Mouse (Mus musculus) midbrain, embryonic 13.5 days (tissue): Measurements from ENCODE around the gene Sec31b. TPM values are rescaled to one million over a fixed set of nuclear protein-coding genes. Genes with fewer than 3 reads are reported as not detected.
A peak's percentile ranks its signal among the peaks of the same experiment; 100 is the strongest.

Source experiments
- ATAC-seq: fragments of 200-750 bp; cut with Nextera tagmentation; 2 replicates; pipeline ENCODE4 v1.8.0; 2017; ENCODE audit warnings: mild to moderate bottlenecking, moderate TSS enrichment, moderate library complexity
- H3K27ac ChIP-seq: fragments of 300-500 bp; sonication (generic); 2 replicates; pipeline ENCODE4 v1.5.1; 2015; ENCODE audit warnings: inconsistent platforms, mild to moderate bottlenecking, moderate library complexity
- H3K27me3 ChIP-seq: fragments of 300-500 bp; sonication (generic); 2 replicates; pipeline ENCODE4 v1.6.1; 2015; ENCODE audit warnings: mild to moderate bottlenecking, inconsistent platforms
- H3K36me3 ChIP-seq: fragments of 300-500 bp; sonication (generic); 2 replicates; pipeline ENCODE4 v1.6.1; 2015; ENCODE audit warnings: mild to moderate bottlenecking, inconsistent platforms
- H3K4me1 ChIP-seq: fragments of 300-500 bp; sonication (generic); replicated peaks from 2 replicates; pipeline ENCODE4 v1.6.1; 2015; ENCODE audit warnings: inconsistent platforms
- H3K4me2 ChIP-seq: fragments of 300-500 bp; sonication (generic); replicated peaks from 2 replicates; pipeline ENCODE4 v1.6.1; 2015; ENCODE audit warnings: moderate library complexity, mild to moderate bottlenecking, inconsistent platforms
- H3K4me3 ChIP-seq: fragments of 300-500 bp; sonication (generic); replicated peaks from 2 replicates; pipeline ENCODE4 v1.5.1; 2015; ENCODE audit warnings: mild to moderate bottlenecking, inconsistent platforms
- H3K9ac ChIP-seq: fragments of 300-500 bp; sonication (generic); replicated peaks from 2 replicates; pipeline ENCODE4 v1.6.1; 2015; ENCODE audit warnings: mild to moderate bottlenecking, inconsistent platforms
- H3K9me3 ChIP-seq: fragments of 300-500 bp; sonication (generic); 2 replicates; pipeline ENCODE4 v1.6.1; 2016; ENCODE audit warnings: mild to moderate bottlenecking, inconsistent platforms
- WGBS: fragments of 180-500 bp; shearing (Covaris S2); methylation state at CpG from one replicate; pipeline ENCODE4 v1.1.7; 2015; 5-methylcytosine and 5-hydroxymethylcytosine counted together
- polyA plus RNA-seq: library from polyadenylated mRNA; unstranded; fragments of >200 nt; fragmentation: Nextera tagmentation; extraction: Ambion mirVana; gene quantifications from 2 replicates; pipeline ENCODE4 v1.2.1, GENCODE M21; 2015

The Sec31b gene
- polyA plus RNA-seq, 1 experiment from 2014 or later, result 0.17 TPM

- H3K36me3 ChIP-seq, result peaks cover 31% of the 10 kb centered on the region
- H3K4me1 ChIP-seq, result peaks cover 26% of the 10 kb centered on the region
- no peaks in the 10 kb centered on the region for H3K9me3 ChIP-seq
- H3K27me3 ChIP-seq, result peaks cover 15% of the 10 kb centered on the region
- under 1% methylated on average over 33 of the region's 33 CpGs for WGBS
- H3K9ac ChIP-seq, result peak within 1 kb of the TSS; percentile 82
- peak within 1 kb of the TSS; percentile 84 for H3K27ac ChIP-seq
- H3K4me2 ChIP-seq, result peak within 1 kb of the TSS; percentile 82
- ATAC-seq, result peak; percentile 99
- H3K4me3 ChIP-seq, result peak within 1 kb of the TSS; percentile 79
These were observed 17.1 kb upstream of the Sec31b start, which contains the start of gene Hif1an for GRCm38 (mm10) chr19:44562652-44563206. Gene Hif1an (plus strand): TSS chr19:44562850.

GRCm38 (mm10) chr19:44554861-44555590 lies 9.4 kb upstream of the Sec31b start, which contains the start of gene Ndufb8:
Gene Ndufb8 (minus strand): TSS chr19:44555440.
- peak within 1 kb of the TSS; percentile 64 for H3K27ac ChIP-seq
- H3K9me3 ChIP-seq, result no peaks in the 10 kb centered on the region
- H3K4me2 ChIP-seq, result peak within 1 kb of the TSS; percentile 97
- under 1% methylated on average over 50 of the region's 50 CpGs for WGBS
- H3K9ac ChIP-seq, result peak within 1 kb of the TSS; percentile 92
- H3K4me1 ChIP-seq, result peaks cover 16% of the 10 kb centered on the region
- ATAC-seq, result peak; percentile 91
- peak within 1 kb of the TSS; percentile 87 for H3K4me3 ChIP-seq
- peaks cover 13% of the 10 kb centered on the region for H3K27me3 ChIP-seq
- H3K36me3 ChIP-seq, result peaks cover 35% of the 10 kb centered on the region

- Histone ChIP-seq H3K27me3 (peaks cover 13% of the 10 kb centered on the region), H3K9me3 (no peaks in the 10 kb centered on the region), H3K9ac (peak overlapping the region; percentile 92), H3K4me1 (peaks cover 16% of the 10 kb centered on the region), H3K4me2 (peak overlapping the region; percentile 97), H3K36me3 (peaks cover 41% of the 10 kb centered on the region), H3K4me3 (peak overlapping the region; percentile 87), H3K27ac (0 out of 2 replicates have a peak overlapping the region, but pooled peaks have one; percentile 64)
- ATAC-seq, result no peak; the same call in 1 of the 2 replicates
- 4% methylated on average over 8 of the region's 8 CpGs for WGBS
These were observed 8.8 kb upstream of the Sec31b start for GRCm38 (mm10) chr19:44554490-44554860.

- Histone ChIP-seq H3K4me3 (no peak overlapping the region; the same call in 1 of the 2 replicates), H3K36me3 (peaks cover 53% of the 10 kb centered on the region), H3K27ac (no peak overlapping the region)
These were observed 7.6 kb upstream of the Sec31b start for GRCm38 (mm10) chr19:44553286-44553685.

GRCm38 (mm10) chr19:44552731-44553130 lies 7.1 kb upstream of the Sec31b start, which contains the start of gene Gm20538:
Gene Gm20538 (minus strand): TSS chr19:44552831.
- ATAC-seq, result no peak
- Histone ChIP-seq H3K27ac (no peak within 1 kb of the TSS), H3K9ac (no peak within 1 kb of the TSS), H3K9me3 (no peaks in the 10 kb centered on the region), H3K36me3 (peaks cover 58% of the 10 kb centered on the region), H3K4me2 (peak within 1 kb of the TSS; percentile 97; the same call in 1 of the 2 replicates), H3K4me3 (no peak within 1 kb of the TSS; the same call in 1 of the 2 replicates), H3K27me3 (peaks cover 2% of the 10 kb centered on the region; the same call in 1 of the 2 replicates), H3K4me1 (peaks cover 16% of the 10 kb centered on the region)
- WGBS, result 95% methylated on average over 4 of the region's 4 CpGs

More at GRCm38 (mm10) chr19:44553286-44553685, 7.6 kb upstream of the Sec31b start:
- Histone ChIP-seq H3K4me1 (peaks cover 16% of the 10 kb centered on the region), H3K27me3 (peaks cover 6% of the 10 kb centered on the region), H3K9ac (no peak overlapping the region), H3K4me2 (peak overlapping the region; percentile 97; the same call in 1 of the 2 replicates), H3K9me3 (no peaks in the 10 kb centered on the region)
- WGBS, result 92% methylated on average over 4 of the region's 4 CpGs
- ATAC-seq, result no peak

GRCm38 (mm10) chr19:44544775-44545174 lies 889 bp downstream of the Sec31b start:
- peaks cover 21% of the 10 kb centered on the region for H3K36me3 ChIP-seq
- H3K27ac ChIP-seq, result no peak overlapping the region
- peaks cover 7% of the 10 kb centered on the region for H3K4me1 ChIP-seq
- H3K27me3 ChIP-seq, result peaks cover 51% of the 10 kb centered on the region
- peak overlapping the region; percentile 45; the same call in 1 of the 2 replicates for H3K4me3 ChIP-seq
- ATAC-seq, result no peak
- 4% methylated on average over 13 of the region's 13 CpGs for whole genome bisulfite sequencing
- peaks cover 18% of the 10 kb centered on the region for H3K9me3 ChIP-seq
- H3K4me2 ChIP-seq, result peak overlapping the region; percentile 67
- H3K9ac ChIP-seq, result no peak overlapping the region

GRCm38 (mm10) chr19:44544372-44544771 lies 1.3 kb downstream of the Sec31b start:
- H3K27me3 ChIP-seq, result peaks cover 54% of the 10 kb centered on the region
- H3K4me2 ChIP-seq, result no peak overlapping the region
- H3K27ac ChIP-seq, result no peak overlapping the region
- H3K9ac ChIP-seq, result no peak overlapping the region
- H3K4me1 ChIP-seq, result peaks cover 7% of the 10 kb centered on the region
- H3K9me3 ChIP-seq, result peaks cover 18% of the 10 kb centered on the region
- ATAC-seq, result no peak
- no peak overlapping the region for H3K4me3 ChIP-seq
- peaks cover 17% of the 10 kb centered on the region for H3K36me3 ChIP-seq
- 47% methylated on average over 10 of the region's 10 CpGs for WGBS

- WGBS, result 89% methylated on average over 8 of the region's 8 CpGs
- H3K27me3 ChIP-seq, result peaks cover 54% of the 10 kb centered on the region
These were observed 2.9 kb downstream of the Sec31b start for GRCm38 (mm10) chr19:44542694-44543178.

GRCm38 (mm10) chr19:44537416-44537815 lies 8.2 kb downstream of the Sec31b start:
- ATAC-seq, result no peak
- Histone ChIP-seq H3K9me3 (peaks cover 18% of the 10 kb centered on the region), H3K36me3 (no peaks in the 10 kb centered on the region), H3K4me2 (no peak overlapping the region), H3K4me1 (no peaks in the 10 kb centered on the region), H3K4me3 (no peak overlapping the region), H3K27ac (no peak overlapping the region), H3K9ac (0 out of 2 replicates have a peak overlapping the region, but pooled peaks have one; percentile 10), H3K27me3 (peaks cover 36% of the 10 kb centered on the region)
- 86% methylated on average over 8 of the region's 8 CpGs for WGBS

More at GRCm38 (mm10) chr19:44542694-44543178, 2.9 kb downstream of the Sec31b start:
- no peak for ATAC-seq
- H3K4me2 ChIP-seq, result no peak overlapping the region
- 0 out of 2 replicates have a peak, but pooled peaks cover under 1% of the 10 kb centered on the region for H3K36me3 ChIP-seq
- peaks cover 7% of the 10 kb centered on the region for H3K4me1 ChIP-seq
- peaks cover 18% of the 10 kb centered on the region for H3K9me3 ChIP-seq
- no peak overlapping the region for H3K27ac ChIP-seq
- H3K9ac ChIP-seq, result no peak overlapping the region
- no peak overlapping the region for H3K4me3 ChIP-seq

- no peak overlapping the region for H3K4me2 ChIP-seq
- peaks cover 6% of the 10 kb centered on the region for H3K9me3 ChIP-seq
- H3K27me3 ChIP-seq, result peaks cover 53% of the 10 kb centered on the region
- 33% methylated on average over 3 of the region's 3 CpGs for WGBS
- no peaks in the 10 kb centered on the region for H3K4me1 ChIP-seq
- H3K27ac ChIP-seq, result no peak overlapping the region
- H3K4me3 ChIP-seq, result no peak overlapping the region
- ATAC-seq, result no peak
- H3K36me3 ChIP-seq, result no peaks in the 10 kb centered on the region
- H3K9ac ChIP-seq, result no peak overlapping the region
These were observed 10.3 kb downstream of the Sec31b start for GRCm38 (mm10) chr19:44535376-44535775.

GRCm38 (mm10) chr19:44530018-44530417 lies 15.6 kb downstream of the Sec31b start:
- H3K27me3 ChIP-seq, result peaks cover 95% of the 10 kb centered on the region
- H3K9me3 ChIP-seq, result no peaks in the 10 kb centered on the region
- H3K4me2 ChIP-seq, result no peak overlapping the region
- 81% methylated on average over 6 of the region's 6 CpGs for WGBS
- H3K27ac ChIP-seq, result no peak overlapping the region
- no peaks in the 10 kb centered on the region for H3K4me1 ChIP-seq
- no peak for ATAC-seq
- H3K9ac ChIP-seq, result no peak overlapping the region
- H3K4me3 ChIP-seq, result no peak overlapping the region
- no peaks in the 10 kb centered on the region for H3K36me3 ChIP-seq
